Mouse (Mus musculus) lung, postnatal 4 days (tissue): ENCODE results near the gene Gm3625.
"Not testable (repeated sequence)": the region's sequence is repeated elsewhere in the genome, so short reads cannot be mapped to it uniquely, and the experiment has no call there.

Source experiments
- DNase-seq, 2 experiments: peaks; one replicate each; pipeline ENCODE4 v3.0.0; 2021

Gm3625 gene

GRCm38 (mm10) chr12:4553704-4554103 lies 39.0 kb downstream of the Gm3625 start:
- DNase-seq: not testable (repeated sequence)

- peak; percentile 69 to 85 for DNase-seq
Observed at GRCm38 (mm10) chr12:4548053-4549013, 44.4 kb downstream of the Gm3625 start.

GRCm38 (mm10) chr12:4547557-4547956 lies 45.2 kb downstream of the Gm3625 start:
- DNase-seq: no peak

DNA sequence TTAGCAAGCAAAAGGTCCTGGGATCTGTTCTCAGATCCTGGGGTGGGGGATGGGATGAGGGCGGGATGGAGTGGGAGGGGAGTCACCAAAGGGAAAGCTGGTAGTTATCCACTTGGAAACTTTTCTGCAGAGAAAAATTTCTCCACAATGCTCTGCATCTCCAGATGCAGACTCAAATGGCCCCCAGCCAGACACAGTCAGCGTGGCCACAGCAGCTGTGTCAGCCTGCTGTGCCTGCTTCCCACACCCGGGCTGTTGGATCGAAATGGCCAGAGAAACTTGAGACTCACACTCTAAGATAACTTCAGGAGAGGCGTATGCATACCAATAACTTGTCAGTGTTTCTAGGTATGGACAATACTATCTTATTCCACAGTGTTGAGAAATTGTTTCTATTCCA lies 46.2 kb downstream of the Gm3625 start:
- DNase-seq: peak; percentile 50 to 82

- no peak for DNase-seq
Observed at GRCm38 (mm10) chr12:4545425-4545824, 47.3 kb downstream of the Gm3625 start.

GRCm38 (mm10) chr12:4544400-4544919 lies 48.3 kb downstream of the Gm3625 start:
- DNase-seq: no peak
